Mouse (Mus musculus): Measurements from ENCODE around the gene Trhde.

Trhde gene

GRCm38 (mm10) chr10:114802161-114802651 is at the start of gene Trhde:
Gene Trhde (minus strand): TSS chr10:114802307.
- DNase-seq: peak; percentile 56

- DNase-seq: no peak
These were observed 39.9 kb upstream of the Trhde start for GRCm38 (mm10) chr10:114841966-114842365.

GRCm38 (mm10) chr10:114841440-114841839 is 39.3 kb upstream of the Trhde start:
- DNase-seq: no peak

- DNase-seq: no peak
These were observed 29.2 kb upstream of the Trhde start for GRCm38 (mm10) chr10:114831313-114831712.

GRCm38 (mm10) chr10:114808799-114809198 is 6.7 kb upstream of the Trhde start:
- DNase-seq: no peak

- DNase-seq: peak; percentile 52
These were observed 3.8 kb upstream of the Trhde start for GRCm38 (mm10) chr10:114805884-114806283.

GRCm38 (mm10) chr10:114801457-114802160 is 498 bp downstream of the Trhde start:
- DNase-seq: peak; percentile 64

GRCm38 (mm10) chr10:114800331-114801304 is 1.5 kb downstream of the Trhde start:
- DNase-seq: peak; percentile 54

- DNase-seq: no peak
These were observed 2.6 kb downstream of the Trhde start for GRCm38 (mm10) chr10:114799481-114799880.

- DNase-seq: no peak
These were observed 3.3 kb downstream of the Trhde start for GRCm38 (mm10) chr10:114798788-114799187.

- DNase-seq: no peak
These were observed 3.9 kb downstream of the Trhde start for GRCm38 (mm10) chr10:114798218-114798617.

- no peak for DNase-seq
These were observed 4.4 kb downstream of the Trhde start for GRCm38 (mm10) chr10:114797664-114798063.

GRCm38 (mm10) chr10:114796872-114797271 is 5.2 kb downstream of the Trhde start:
- no peak for DNase-seq

- DNase-seq: no peak
These were observed 7.9 kb downstream of the Trhde start for GRCm38 (mm10) chr10:114794214-114794613.

- DNase-seq: no peak
These were observed 36.2 kb downstream of the Trhde start for GRCm38 (mm10) chr10:114765914-114766313.

GRCm38 (mm10) chr10:114762125-114762524 is 40.0 kb downstream of the Trhde start:
- DNase-seq: no peak

GRCm38 (mm10) chr10:114759240-114759639 is 42.9 kb downstream of the Trhde start:
- DNase-seq: no peak

GRCm38 (mm10) chr10:114758614-114759013 is 43.5 kb downstream of the Trhde start:
- DNase-seq: no peak

- DNase-seq: no peak
These were observed 59.1 kb downstream of the Trhde start for GRCm38 (mm10) chr10:114742755-114743705.

- peak; percentile 26 for DNase-seq
These were observed 62.2 kb downstream of the Trhde start for GRCm38 (mm10) chr10:114739916-114740315.

- no peak for DNase-seq
These were observed 64.5 kb downstream of the Trhde start for GRCm38 (mm10) chr10:114737581-114737980.

GRCm38 (mm10) chr10:114736377-114736776 is 65.7 kb downstream of the Trhde start:
- peak; percentile 22 for DNase-seq

Data from cerebellum, adult 11 months (tissue).